Mouse (Mus musculus): ENCODE measurements around the gene Cnrip1.

Gene Cnrip1

DNA sequence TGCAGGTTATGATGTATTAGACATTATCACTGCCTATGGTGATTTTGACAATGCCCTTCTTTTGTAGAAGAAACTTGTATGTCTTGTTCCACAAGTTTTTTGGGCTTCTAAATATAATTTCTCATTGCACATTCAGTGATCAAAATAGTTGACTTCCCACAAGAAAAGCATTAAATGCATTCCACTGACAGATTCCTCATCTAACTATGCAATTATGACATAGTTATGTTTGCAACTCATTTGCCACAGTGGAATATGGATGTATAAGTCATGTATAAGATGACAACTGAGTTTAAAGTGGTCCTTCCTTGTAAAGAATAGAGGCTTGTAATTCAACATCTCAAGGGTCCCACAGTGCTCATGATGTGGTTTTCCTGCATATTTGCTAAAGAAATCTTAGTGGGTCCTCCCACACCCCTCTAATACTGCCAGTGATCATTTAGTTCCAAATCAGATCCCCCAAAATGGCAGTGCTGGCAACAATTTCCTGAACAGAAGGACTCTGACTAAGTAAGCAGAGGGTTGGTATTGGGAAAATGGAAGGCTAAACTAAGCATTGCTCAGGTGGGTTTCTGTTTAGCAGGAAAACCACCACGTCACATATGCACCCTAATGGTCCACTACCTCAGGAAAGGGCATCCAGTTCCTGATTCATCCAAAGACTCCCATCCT is 61.2 kb downstream of the Cnrip1 start:
- DNase-seq = no peak

DNA sequence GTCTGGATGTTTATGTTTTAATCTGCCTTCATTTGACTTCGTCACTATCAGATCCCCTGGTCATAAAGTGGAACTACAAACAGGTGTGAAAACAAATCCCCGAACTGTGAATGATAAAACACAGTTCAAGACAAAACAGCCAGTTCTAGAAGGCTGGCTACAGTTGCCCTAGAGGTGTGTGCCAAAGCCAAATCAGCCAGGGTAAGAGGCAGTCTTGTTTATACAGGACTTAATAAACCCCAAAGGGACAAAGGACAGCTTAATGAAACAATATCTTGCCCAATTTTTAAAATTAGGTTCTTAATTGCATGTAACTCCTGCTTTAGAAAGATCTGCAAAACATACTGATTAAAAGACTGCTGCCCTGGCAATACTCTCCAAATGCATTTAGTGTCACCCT is 75.0 kb downstream of the Cnrip1 start:
- no peak for DNase-seq

All from right cerebral cortex, postnatal 25 days (tissue).